Comparison of ENCODE assay signal across 8 mouse cellular contexts in genomic region chr8:71568387-71568937, GRCm38 (mm10). TPM values are rescaled to one million over a fixed set of nuclear protein-coding genes. Genes with fewer than 3 reads are reported as not detected.
A peak's percentile ranks its signal among the peaks of the same experiment; 100 is the strongest.
DNase-seq lines count a peak whose midpoint lies in the region; ATAC-seq and TF ChIP-seq lines count a peak whose summit lies in the region.

TSS of gene Slc27a1 (plus strand) at chr8:71568882.

- 12% methylated on average over 13 of the region's 13 CpGs for WGBS in embryonic facial prominence, embryonic 11.5 days
- WGBS in heart, embryonic 11.5 days (ENCODE audit: insufficient replicate concordance) = 14% methylated on average over 13 of the region's 13 CpGs
- WGBS in kidney, embryonic 14.5 days = 7% methylated on average over 13 of the region's 13 CpGs
- WGBS in limb, embryonic 15.5 days = 7% methylated on average over 13 of the region's 13 CpGs
- WGBS in midbrain, postnatal 0 days = 13% methylated on average over 11 of the region's 13 CpGs

- H3K4me3 ChIP-seq in embryonic facial prominence, embryonic 11.5 days (ENCODE audit: low read depth, low read length) = peak within 1 kb of the TSS; percentile 59
- peak within 1 kb of the TSS; percentile 59 for H3K4me3 ChIP-seq in heart, embryonic 11.5 days (ENCODE audit: low read depth, low read length)
- peak within 1 kb of the TSS; percentile 67 for H3K4me3 ChIP-seq in kidney, embryonic 14.5 days (ENCODE audit: low read length)
- H3K4me3 ChIP-seq in limb, embryonic 15.5 days = peak within 1 kb of the TSS; percentile 64
- H3K4me3 ChIP-seq in midbrain, postnatal 0 days (ENCODE audit: low read depth, low read length) = peak within 1 kb of the TSS; percentile 65

- H3K27me3 ChIP-seq in embryonic facial prominence, embryonic 11.5 days (ENCODE audit: control insufficient read depth, insufficient read depth, low read length) = peaks cover 5% of the 10 kb centered on the region
- H3K27me3 ChIP-seq in heart, embryonic 11.5 days (ENCODE audit: control insufficient read depth, insufficient read depth, low read length) = peaks cover 24% of the 10 kb centered on the region
- H3K27me3 ChIP-seq in kidney, embryonic 14.5 days (ENCODE audit: control insufficient read depth, insufficient read depth, low read length) = no peaks in the 10 kb centered on the region; the same call in 1 of the 2 replicates
- H3K27me3 ChIP-seq in limb, embryonic 15.5 days = peaks cover 33% of the 10 kb centered on the region
- 0 out of 2 replicates have a peak, but pooled peaks cover 4% of the 10 kb centered on the region for H3K27me3 ChIP-seq in midbrain, postnatal 0 days (ENCODE audit: insufficient read depth, low read length)

- H3K4me1 ChIP-seq in embryonic facial prominence, embryonic 11.5 days (ENCODE audit: control insufficient read depth, insufficient read depth, low read length) = no peaks in the 10 kb centered on the region; the same call in 1 of the 2 replicates
- H3K4me1 ChIP-seq in heart, embryonic 11.5 days (ENCODE audit: control insufficient read depth, insufficient read depth, low read length) = peaks cover 12% of the 10 kb centered on the region
- peaks cover 21% of the 10 kb centered on the region; the same call in 1 of the 2 replicates for H3K4me1 ChIP-seq in kidney, embryonic 14.5 days (ENCODE audit: control insufficient read depth, insufficient read depth, low read length)
- peaks cover 40% of the 10 kb centered on the region for H3K4me1 ChIP-seq in limb, embryonic 15.5 days
- H3K4me1 ChIP-seq in midbrain, postnatal 0 days (ENCODE audit: insufficient read depth, low read length) = peaks cover 8% of the 10 kb centered on the region; the same call in 1 of the 2 replicates

- peak within 1 kb of the TSS; percentile 90 for H3K4me2 ChIP-seq in embryonic facial prominence, embryonic 11.5 days (ENCODE audit: low read depth, low read length)
- H3K4me2 ChIP-seq in heart, embryonic 11.5 days = peak within 1 kb of the TSS; percentile 92
- H3K4me2 ChIP-seq in kidney, embryonic 14.5 days (replicated peaks; ENCODE audit: low read depth, low read length) = peak within 1 kb of the TSS; percentile 87
- peak within 1 kb of the TSS; percentile 84 for H3K4me2 ChIP-seq in limb, embryonic 15.5 days
- peak within 1 kb of the TSS; percentile 77 for H3K4me2 ChIP-seq in midbrain, postnatal 0 days (ENCODE audit: low read depth, low read length, poor library complexity, severe bottlenecking)

- H3K9me3 ChIP-seq in embryonic facial prominence, embryonic 11.5 days (replicated peaks; ENCODE audit: control insufficient read depth, low read length) = peaks cover 3% of the 10 kb centered on the region
- H3K9me3 ChIP-seq in heart, embryonic 11.5 days (replicated peaks; ENCODE audit: control insufficient read depth, low read length) = 0 out of 2 replicates have a peak, but pooled peaks cover 3% of the 10 kb centered on the region
- H3K9me3 ChIP-seq in kidney, embryonic 14.5 days (ENCODE audit: control insufficient read depth, low read length) = peaks cover 8% of the 10 kb centered on the region
- H3K9me3 ChIP-seq in limb, embryonic 15.5 days = no peaks in the 10 kb centered on the region
- H3K9me3 ChIP-seq in midbrain, postnatal 0 days (ENCODE audit: low read length) = no peaks in the 10 kb centered on the region

- H3K36me3 ChIP-seq in embryonic facial prominence, embryonic 11.5 days (replicated peaks; ENCODE audit: control insufficient read depth, insufficient read depth, low read depth, low read length) = no peaks in the 10 kb centered on the region
- H3K36me3 ChIP-seq in heart, embryonic 11.5 days (ENCODE audit: control insufficient read depth, insufficient read depth, low read length) = peaks cover 2% of the 10 kb centered on the region; the same call in 1 of the 2 replicates
- no peaks in the 10 kb centered on the region for H3K36me3 ChIP-seq in kidney, embryonic 14.5 days (ENCODE audit: control insufficient read depth, insufficient read depth, low read length)
- no peaks in the 10 kb centered on the region for H3K36me3 ChIP-seq in limb, embryonic 15.5 days
- no peaks in the 10 kb centered on the region for H3K36me3 ChIP-seq in midbrain, postnatal 0 days (ENCODE audit: insufficient read depth, low read length)

- H3K27ac ChIP-seq in embryonic facial prominence, embryonic 11.5 days (replicated peaks; ENCODE audit: low read depth, low read length) = 0 out of 2 replicates have a peak within 1 kb of the TSS, but pooled peaks have one; percentile 1
- H3K27ac ChIP-seq in heart, embryonic 11.5 days (ENCODE audit: low read depth, low read length) = no peak within 1 kb of the TSS
- H3K27ac ChIP-seq in kidney, embryonic 14.5 days (ENCODE audit: low read depth, low read length) = peak within 1 kb of the TSS; percentile 88
- peak within 1 kb of the TSS; percentile 87 for H3K27ac ChIP-seq in limb, embryonic 15.5 days
- peak within 1 kb of the TSS; percentile 89 for H3K27ac ChIP-seq in midbrain, postnatal 0 days (ENCODE audit: low read depth, low read length)

- peak; percentile 60 for DNase-seq in retina, postnatal 1 day
- DNase-seq in retina, embryonic 14.5 days (ENCODE audit: low spot score) = no peak
- no peak for DNase-seq in embryonic facial prominence, embryonic 11.5 days (ENCODE audit: low spot score)
- DNase-seq in midbrain, postnatal 0 days (ENCODE audit: low spot score) = peak; percentile 80
- no peak for DNase-seq in embryo, embryonic 11 days

- no peak for ATAC-seq in embryonic facial prominence, embryonic 11.5 days (replicated peaks; ENCODE audit: insufficient number of reproducible peaks, low FRiP score, low TSS enrichment, low read depth)
- no peak for ATAC-seq in heart, embryonic 11.5 days (replicated peaks; ENCODE audit: insufficient number of reproducible peaks, low FRiP score, low TSS enrichment)
- peak; percentile 16 for ATAC-seq in kidney, embryonic 14.5 days (ENCODE audit: low FRiP score, low TSS enrichment)
- ATAC-seq in limb, embryonic 15.5 days (ENCODE audit: insufficient number of reproducible peaks, low FRiP score, low TSS enrichment, low read depth) = no peak
- 0 out of 2 replicates have a peak, but pooled peaks have one; percentile 2 for ATAC-seq in midbrain, postnatal 0 days (ENCODE audit: low FRiP score)

- no peak for TF ChIP-seq CTCF in midbrain, postnatal 0 days (IDR thresholded peaks at IDR 0.05)

- peak within 1 kb of the TSS; percentile 32 for H3K9ac ChIP-seq in embryonic facial prominence, embryonic 11.5 days (replicated peaks; ENCODE audit: low read length)
- peak within 1 kb of the TSS; percentile 64 for H3K9ac ChIP-seq in heart, embryonic 11.5 days (ENCODE audit: low read depth, low read length)
- H3K9ac ChIP-seq in kidney, embryonic 14.5 days (ENCODE audit: low read depth, low read length) = peak within 1 kb of the TSS; percentile 50; the same call in 1 of the 2 replicates
- H3K9ac ChIP-seq in limb, embryonic 15.5 days = peak within 1 kb of the TSS; percentile 35; the same call in 1 of the 2 replicates
- peak within 1 kb of the TSS; percentile 79 for H3K9ac ChIP-seq in midbrain, postnatal 0 days (replicated peaks; ENCODE audit: low read length, poor library complexity, severe bottlenecking)

RNA-seq across cellular contexts. Expression of gene Slc27a1, which starts in this region (rescaled TPM):
- polyA plus RNA-seq in embryonic facial prominence, embryonic 11.5 days (2014; fragmentation: Nextera tagmentation; extraction: Ambion mirVana) = 11.2 and 14.4 TPM in 2 replicates
- 9.2 and 10.8 TPM in 2 replicates for polyA plus RNA-seq in heart, embryonic 11.5 days (2014; fragmentation: Nextera tagmentation; extraction: Ambion mirVana)
- 26.5 and 30.9 TPM in 2 replicates for polyA plus RNA-seq in kidney, embryonic 14.5 days (2014; fragmentation: Nextera tagmentation; extraction: Ambion mirVana)
- polyA plus RNA-seq in limb, embryonic 15.5 days (2015; fragmentation: Nextera tagmentation; extraction: Ambion mirVana) = 44.5 and 45.3 TPM in 2 replicates
- 150 and 160 TPM in 2 replicates for total RNA-seq in midbrain, postnatal 0 days (2014; rRNA removed)
- 99.7 and 110 TPM in 2 replicates for polyA plus RNA-seq in midbrain, postnatal 0 days (2015; fragmentation: Nextera tagmentation; extraction: Ambion mirVana)

Comparison
In these comparisons a context has a peak if more than half of its experiments do, and no peak if none do; other contexts are left out.
1. DNase-seq: peak in retina, postnatal 1 day (single experiment) and midbrain, postnatal 0 days (single experiment); none in retina, embryonic 14.5 days (single experiment), embryonic facial prominence, embryonic 11.5 days (single experiment) and embryo, embryonic 11 days (single experiment).
2. ATAC-seq: peak in kidney, embryonic 14.5 days (single experiment) and midbrain, postnatal 0 days (single experiment); none in embryonic facial prominence, embryonic 11.5 days (single experiment), heart, embryonic 11.5 days (single experiment) and limb, embryonic 15.5 days (single experiment).
3. Peak in every context shown above with its lines, with median percentiles within 50 percentile points of each other: H3K4me2 ChIP-seq, H3K4me3 ChIP-seq and H3K9ac ChIP-seq.